Mouse (Mus musculus) monocyte, adult 5-6 weeks (primary cell): ENCODE data around the gene Arid4a. TPM values are rescaled to one million over a fixed set of nuclear protein-coding genes. Genes with fewer than 3 reads are reported as not detected.

Experiments
- ATAC-seq: fragments of 153-309, 156-312 bp; replicated peaks from 2 replicates; pipeline ENCODE4 v1.8.0; 2017; ENCODE audit warnings: mild to moderate bottlenecking; ENCODE audit not compliant: low TSS enrichment, insufficient number of reproducible peaks, severe bottlenecking, poor library complexity, low FRiP score
- total RNA-seq: library from RNA; stranded (forward); fragments of 200-1000, 200-491, 200-594 nt; gene quantifications from 3 replicates; pipeline ENCODE4 v1.2.3, GENCODE M21; 2017

Arid4a gene
- 91.2 to 156 TPM (median 106 TPM) in 3 replicates for total RNA-seq

DNA sequence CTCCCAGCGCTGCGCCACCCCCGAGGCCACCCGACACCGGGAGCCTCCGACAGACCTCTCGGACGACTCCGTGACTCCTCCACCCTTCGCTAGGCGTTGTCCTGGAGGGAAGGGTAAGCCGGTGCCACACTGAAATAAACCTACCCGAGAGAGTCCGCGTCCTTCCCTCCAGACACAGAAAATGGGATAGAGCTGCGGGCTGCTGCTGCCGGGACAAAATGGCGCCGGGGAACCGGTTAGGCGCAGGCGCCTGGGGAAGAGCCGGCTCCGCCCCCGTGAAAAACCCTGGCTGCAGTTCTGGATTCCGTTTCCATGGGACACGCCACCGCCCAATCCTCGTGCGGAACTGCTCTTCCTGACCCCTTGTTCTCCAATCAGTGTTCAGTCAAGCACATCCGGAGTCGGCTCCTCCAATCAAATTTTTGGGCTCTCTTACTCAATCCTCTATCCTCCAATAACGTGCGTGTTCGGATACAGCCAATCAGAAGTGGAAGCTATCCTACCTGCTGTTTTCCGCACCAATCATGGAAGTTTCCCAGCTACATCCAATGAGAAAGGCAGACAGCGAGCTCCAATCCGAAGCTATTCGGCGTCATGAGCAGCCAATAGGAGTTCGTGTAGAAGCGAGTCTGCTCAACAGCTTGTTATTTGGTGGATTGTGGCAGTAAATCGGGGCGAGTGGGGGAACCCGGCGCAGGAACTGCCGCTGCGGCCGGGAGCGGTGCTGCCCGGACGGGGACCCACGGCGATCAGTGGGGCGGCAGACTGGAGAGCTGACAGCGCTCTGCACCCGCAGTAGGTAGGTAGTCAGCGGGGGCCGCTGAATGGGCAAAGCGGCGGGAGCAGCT is at the start of gene Arid4a:
TSS of gene Arid4a (plus strand) at position 628 of the 848 bp plus-strand sequence.
- ATAC-seq = peak; percentile 97

DNA sequence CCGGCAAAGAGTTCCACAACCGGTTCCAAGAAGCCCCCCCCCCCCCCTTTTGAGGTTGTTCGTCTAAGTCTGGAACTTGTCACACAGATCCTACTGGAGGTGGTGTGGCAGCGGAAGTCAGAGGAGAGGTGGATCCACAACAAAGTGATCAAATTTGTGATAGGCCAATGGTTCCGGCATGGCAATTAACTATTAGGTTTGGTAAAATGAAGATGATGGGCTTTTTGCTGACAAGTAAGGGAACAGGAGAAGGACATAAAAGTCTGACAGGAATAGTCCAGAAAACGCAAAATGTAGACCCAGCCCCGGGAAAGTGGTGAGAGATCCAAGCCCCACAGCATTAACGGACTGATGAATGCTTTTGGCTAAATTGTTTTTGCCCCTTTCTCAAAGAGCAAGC is 48.2 kb upstream of the Arid4a start:
- no peak for ATAC-seq

DNA sequence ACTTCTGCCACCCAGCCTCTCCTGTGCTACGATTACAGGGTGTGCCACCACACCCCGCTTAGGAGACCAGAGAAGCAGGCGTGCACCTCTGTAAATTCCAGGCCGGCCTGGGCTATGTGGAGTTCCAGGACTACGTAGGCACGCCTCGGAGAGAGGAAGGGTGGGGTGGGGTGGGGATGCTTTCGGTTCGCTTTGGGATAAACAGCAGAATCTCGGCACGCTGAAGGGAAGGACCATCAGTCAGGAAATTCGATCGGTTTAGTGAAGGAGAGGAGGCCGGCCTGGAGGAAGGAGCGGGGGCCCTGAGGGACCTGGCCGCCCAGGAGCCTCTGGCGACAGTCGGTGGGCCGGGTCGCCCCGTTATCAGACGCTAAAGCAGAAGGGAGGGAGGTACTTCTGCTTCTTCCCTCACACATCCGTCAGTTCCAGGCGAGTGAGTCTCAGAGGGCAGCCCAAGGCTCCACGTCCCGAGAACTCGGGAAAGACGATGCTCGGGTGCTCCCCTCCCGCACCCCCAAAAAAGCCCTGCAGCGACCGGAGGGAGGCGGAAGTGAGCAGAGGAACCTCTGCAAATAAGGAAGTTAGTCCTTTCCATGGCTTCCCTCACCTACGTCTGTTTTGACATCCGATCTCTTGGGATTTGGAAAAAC is 47.5 kb upstream of the Arid4a start:
- peak; percentile 76 for ATAC-seq

DNA sequence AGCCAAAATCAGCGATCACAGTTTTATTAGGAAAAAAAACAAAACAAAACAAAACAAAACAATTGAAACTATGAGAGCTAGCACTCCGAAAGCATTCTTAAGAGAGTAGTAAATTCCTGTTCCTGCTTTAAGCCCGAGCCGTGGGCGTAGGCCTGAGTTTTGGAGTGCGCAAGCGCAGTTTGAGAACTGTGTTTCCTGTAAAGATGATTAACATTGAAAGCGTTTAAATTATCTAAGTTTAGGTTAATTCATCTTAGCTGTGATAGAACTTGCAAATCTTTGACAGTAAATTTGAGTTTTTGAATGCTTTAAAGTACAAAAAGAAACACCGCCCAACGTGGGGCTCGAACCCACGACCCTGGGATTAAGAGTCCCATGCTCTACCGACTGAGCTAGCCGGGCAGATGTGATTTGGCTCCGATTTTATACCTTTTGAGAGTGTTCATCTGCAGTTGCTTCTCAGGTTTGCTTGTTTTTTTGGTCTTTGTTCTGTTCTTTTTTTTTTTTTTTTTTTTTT is 46.9 kb upstream of the Arid4a start:
- peak; percentile 34 for ATAC-seq

DNA sequence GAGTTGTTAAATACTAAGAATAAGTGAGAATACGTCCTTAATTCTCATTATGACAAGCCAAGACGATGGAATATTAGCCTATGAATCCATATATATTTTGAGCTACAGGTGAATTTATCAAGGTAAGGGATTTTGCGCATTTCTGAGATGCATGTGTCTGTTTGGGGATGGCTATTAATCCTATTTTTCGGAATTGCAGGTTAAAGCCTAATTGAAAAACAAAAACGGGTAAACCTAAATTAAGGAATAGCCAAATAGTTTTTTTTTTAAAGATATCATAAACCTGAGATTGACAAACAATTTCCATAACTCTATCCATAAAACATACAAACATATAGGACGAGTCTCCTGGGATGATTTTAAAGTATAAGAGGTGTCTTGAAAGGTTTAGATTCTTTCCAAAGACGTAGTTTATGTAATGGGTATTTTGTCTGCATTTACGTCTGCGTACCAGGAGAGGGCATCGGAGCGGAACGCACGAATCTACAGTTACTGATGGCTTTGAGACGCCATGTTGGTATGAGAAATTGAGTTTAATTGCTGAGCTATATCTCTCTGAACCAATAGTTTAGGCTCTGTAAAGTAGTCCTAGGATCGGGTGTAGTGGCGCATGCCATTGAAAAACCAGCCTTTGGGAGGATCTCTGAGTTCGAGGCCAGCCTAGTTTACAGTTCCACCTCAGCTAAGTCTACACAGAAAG is 46.2 kb upstream of the Arid4a start:
- ATAC-seq = peak; percentile 63

DNA sequence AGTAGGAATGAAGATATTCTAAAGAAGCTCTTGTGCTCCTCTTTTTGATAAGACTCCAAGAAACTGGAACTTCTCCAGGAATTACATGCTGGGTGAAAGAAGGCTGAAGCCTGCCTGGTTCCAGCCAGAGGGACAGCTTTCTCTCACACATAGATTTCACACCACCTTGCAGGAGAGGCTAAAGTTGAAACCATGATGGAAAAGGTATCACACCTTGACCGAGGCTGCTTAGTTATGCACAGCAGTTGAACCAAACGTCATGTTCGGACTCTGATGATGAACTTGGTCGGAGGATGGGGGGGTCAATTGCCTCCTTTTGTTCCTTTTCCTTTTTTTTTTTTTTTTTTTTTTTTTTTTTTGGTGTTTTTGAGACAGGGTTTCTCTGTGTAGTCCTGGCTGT is 42.0 kb upstream of the Arid4a start:
- no peak for ATAC-seq

DNA sequence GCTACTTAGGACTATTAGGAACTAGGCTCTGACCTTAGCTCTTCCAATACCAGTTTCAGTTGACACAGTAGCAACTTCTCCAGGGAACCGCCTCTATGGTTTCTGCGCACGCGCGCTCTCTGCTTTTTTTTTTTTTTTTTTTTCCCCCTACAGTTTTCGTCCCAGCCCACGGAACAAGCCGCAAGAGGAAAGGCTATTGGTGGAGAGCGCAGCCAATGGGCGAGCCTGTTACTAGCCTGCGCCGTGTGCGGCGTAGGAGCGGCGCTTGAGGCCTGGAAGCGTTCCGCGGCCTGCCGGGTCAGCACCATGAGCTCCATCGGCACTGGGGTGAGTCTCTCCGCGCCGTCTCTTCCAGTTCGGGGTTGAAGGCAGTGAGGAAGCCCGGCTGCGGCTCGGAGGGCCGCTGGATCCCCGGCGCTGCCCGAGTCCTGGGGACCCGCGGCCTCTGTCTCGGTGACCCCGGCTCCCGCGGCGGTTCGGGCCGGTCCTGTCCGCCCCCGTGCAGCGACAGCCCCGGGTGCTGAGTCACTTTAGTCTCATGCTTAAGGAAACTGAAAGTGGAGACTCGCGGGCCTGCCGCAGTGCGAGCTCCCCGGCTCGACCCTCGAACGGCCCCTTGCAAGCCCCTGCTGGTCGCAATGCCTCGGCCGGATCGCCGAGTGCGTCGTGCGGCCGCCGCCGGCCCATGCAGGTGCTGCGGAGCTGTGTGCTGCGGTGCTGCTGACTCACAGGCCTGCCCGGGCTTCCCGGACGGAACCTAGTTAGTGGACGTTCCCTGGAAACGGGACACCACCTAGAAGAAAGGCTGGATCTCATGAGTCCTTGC is 41.1 kb upstream of the Arid4a start, which contains the start of gene Psma3:
TSS of gene Psma3 (plus strand) at position 181 of the 826 bp plus-strand sequence.
- peak; percentile 93 for ATAC-seq

DNA sequence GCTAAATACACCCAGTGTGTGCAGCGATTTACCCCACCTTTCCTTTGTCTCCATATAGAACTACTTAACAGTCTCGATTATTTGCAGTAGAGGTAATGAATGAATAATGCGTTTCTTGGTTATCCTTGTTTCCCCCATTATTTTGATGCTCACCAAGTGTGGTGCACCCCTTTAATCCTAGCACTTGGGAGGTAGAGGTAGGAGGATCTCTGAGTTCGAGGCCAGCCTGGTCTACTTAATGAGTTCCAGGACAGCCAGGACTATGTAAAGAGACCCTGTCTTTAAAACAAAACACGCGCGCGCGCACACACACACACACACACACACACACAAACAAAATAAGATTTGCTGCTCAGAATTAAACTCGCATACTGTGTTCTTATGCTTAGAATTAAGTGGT is 40.4 kb upstream of the Arid4a start:
- no peak for ATAC-seq

DNA sequence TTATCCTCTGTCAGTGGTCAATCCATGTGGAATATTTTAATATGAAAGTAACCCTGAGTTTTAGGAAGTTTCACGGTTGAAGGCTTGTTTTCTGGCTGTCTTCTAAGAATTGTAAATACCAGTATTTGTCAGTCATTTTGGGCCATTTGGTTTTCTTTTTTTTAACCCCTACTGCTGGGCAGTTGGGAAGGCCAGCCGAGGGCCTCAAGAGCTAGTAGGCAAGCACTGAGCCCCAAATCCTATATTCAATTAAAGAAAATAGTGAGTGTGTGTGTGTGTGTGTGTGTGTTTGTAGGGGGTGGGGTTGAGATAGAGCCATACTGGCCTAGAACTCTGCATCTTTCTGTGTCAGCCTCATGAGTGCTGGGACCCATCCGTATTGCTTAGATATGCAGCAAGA is 39.9 kb upstream of the Arid4a start:
- no peak for ATAC-seq

DNA sequence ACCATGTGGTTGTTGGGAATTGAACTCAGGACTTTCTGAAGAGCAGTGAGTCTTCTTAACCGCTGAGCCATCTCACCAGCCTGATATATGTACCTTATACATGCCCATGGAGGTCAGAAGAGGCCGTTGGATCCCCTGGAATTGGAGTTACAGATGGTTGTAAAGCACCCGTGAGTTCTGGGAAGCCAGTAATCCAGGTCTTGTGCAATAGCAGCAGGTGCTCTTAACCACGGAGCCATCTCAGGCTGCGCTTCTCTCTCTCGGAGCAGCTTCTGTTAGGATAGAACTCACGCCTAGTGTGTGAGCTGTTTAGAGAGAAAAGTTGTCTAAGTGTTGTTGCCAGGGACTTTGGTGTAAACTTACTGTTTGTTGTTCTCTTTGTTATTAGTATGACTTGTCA is 37.4 kb upstream of the Arid4a start:
- no peak for ATAC-seq

DNA sequence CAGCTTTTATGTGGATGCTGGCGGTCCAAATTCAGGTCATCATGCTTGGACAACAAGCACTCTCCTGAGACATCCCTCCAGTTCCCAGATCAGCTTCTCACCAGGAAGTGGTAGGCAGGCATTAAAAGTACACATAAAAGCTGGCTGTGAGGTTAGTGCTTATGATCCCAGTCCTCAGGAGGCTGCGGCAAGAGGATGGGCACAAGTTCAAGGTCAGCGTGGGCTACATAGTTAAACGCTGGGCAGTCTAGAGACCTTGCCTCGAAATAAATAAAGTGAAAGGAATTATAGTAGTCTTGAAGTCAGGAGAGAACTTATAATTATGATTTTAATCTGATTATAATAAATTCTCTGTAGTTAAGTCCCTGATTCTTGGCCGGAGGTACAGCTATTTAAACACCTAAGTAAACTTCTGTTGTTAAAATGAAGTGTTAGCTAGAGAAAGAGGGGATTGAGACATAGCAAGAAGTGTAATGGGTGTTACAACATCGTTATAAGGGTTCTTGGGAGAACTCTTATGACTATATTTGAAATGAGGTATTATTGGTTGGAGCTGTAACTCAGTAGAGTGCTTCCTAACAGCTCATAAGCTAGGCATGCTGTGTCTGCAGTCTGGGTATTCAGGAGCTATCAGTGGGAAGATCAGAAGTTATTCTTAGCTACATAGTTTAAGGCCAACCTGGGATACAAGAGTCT is 30.8 kb upstream of the Arid4a start:
- ATAC-seq = no peak

DNA sequence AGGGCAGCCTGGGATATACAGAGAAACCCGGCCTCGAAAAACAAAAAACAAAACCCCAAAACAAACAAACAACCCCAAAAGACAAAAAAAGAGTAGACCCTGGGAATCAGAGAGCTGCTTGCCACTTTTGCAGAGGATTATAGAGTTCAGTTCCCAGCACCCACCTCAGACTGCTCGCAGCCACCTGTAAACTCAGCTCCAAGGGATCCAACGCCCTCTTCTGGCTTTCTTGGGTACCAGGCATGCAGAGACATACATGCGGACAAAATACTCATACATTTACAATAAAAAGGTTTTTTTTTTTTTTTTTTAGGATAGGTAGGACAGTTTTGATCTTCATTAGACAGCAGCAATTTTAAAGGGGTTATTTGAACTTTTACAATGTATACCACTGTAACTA is 18.6 kb upstream of the Arid4a start:
- no peak for ATAC-seq

DNA sequence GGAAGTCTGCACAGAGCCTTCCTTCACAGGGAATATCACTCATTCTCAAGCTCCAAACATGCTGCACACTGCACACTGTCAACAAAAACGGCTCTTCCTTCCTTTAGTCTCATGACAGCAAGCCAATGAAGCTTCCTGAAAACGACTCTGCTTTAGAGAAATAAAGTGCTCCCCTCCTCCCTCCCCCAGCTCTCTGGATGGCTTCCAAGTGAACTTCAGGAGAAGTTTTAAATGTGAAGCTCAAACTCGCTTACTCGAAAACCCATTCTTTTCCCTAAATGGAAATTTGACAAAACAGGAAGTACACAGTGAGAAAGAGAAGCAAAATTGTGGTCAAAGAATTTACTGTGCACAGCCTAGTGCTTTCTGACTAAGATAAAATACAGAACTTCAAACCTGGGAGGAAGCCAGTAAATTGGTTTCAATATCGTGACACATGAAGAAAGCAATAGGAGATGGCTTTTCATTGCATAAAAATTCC is 16.3 kb upstream of the Arid4a start:
- peak; percentile 89 for ATAC-seq

DNA sequence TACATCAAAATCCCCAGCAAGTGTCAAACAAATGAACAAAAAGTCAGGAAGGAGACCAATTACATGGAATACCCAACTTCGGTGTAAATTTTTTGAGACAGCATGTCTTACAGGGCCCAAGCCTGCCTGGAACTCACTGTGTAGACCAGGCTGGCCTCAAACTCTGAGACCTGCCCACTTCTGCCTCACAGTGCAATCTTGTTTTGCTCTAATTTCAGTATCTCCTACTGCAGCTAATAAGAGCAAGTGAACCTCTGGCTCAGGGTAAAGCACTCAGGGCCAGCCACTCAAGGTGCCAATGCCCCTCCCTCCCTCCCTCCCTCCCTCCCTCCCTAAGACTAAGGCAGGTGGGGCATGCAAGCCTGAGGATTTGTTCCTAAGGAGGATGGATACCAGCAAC is 15.4 kb upstream of the Arid4a start:
- ATAC-seq = no peak

DNA sequence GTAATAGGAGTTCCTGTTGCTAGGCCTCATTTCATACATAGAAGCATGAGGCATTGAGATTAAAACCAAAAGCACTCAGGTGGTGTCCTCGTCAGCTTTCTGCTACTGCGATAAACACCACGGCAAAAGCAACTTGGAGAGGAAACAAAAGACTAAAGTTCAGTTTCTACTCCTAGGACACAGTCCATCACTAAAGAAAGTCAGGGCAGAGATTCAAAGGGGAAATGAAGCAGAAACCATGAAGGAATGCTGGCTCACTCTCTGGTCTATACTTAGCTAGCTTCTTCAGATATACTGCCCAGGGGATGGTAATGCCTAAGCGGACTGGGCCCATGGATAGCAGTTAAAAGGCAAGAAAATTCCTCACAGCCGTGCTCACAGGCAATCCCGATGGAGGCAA is 14.3 kb upstream of the Arid4a start:
- no peak for ATAC-seq

DNA sequence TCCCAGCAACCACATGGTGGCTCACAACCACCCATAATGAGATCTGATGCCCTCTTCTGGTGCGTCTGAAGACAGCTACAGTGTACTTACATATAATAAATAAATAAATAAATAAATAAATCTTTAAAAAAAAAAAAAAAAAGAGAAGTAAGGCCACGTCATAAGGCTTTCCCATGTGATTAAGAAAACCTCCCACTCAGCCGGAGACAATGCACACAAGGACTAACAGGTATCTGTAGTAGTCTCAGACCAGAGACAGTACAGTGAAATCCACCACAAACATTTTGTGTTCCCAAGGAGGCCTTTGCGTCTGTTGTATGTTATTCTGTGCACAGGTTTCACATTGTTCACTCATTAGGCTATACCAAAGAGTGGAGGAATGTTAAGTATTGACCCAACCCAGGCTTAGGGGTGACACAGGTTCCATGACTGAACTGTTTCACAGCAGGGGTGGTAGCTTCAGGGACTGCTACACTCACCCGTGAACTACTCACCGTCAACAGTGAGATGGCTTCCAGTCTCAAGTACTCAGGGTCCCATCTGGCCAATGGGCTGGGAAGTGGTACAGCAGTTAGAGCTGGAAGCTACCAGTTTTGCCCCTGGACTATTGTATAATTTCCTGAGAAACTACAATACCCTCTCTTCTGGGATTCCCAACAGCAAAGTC is 11.9 kb upstream of the Arid4a start:
- no peak for ATAC-seq

DNA sequence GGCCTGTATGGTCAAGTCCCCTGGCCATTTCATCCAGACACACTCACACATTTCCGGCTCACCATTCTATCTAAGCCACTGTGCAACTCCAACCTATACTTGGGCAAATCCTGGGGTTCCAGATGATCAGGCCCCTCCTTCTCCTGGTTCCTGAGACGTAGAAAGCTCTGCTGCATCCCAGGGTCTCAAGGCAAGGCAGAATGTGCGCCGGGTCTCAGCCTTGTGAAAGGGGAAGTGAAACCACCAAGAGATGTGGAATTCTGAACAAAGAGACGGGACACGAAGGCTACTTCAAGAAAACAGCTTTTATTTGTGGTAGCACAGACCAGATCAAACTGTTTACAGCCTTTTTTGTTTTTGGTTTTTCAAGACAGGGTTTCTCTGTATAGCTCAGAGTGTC is 9.6 kb upstream of the Arid4a start:
- ATAC-seq = no peak
